Mouse (Mus musculus): ENCODE results near the gene Nxpe3.
"Not testable (repeated sequence)": the region's sequence is repeated elsewhere in the genome, so short reads cannot be mapped to it uniquely, and the experiment has no call there.

Nxpe3 gene

DNA sequence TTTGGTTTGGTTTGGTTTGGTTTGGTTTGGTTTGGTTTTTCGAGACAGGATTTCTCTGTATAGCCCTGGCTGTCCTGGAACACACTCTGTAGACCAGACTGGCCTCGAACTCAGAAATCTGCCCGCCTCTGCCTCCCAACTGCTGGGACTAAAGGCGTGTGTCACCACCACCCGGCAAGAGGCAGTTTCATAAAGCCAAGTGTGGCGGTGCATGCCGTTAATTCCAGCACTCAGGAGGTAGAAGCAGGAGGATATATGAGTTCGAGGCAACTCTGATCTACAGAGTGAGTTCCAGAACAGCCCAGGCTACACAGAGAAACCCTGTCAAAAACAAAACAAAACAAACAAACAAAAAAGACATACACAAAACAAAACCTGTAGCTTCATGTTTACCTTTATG lies 57.4 kb downstream of the Nxpe3 start:
- not testable (repeated sequence) for DNase-seq (ENCODE audit: low read depth)

DNA sequence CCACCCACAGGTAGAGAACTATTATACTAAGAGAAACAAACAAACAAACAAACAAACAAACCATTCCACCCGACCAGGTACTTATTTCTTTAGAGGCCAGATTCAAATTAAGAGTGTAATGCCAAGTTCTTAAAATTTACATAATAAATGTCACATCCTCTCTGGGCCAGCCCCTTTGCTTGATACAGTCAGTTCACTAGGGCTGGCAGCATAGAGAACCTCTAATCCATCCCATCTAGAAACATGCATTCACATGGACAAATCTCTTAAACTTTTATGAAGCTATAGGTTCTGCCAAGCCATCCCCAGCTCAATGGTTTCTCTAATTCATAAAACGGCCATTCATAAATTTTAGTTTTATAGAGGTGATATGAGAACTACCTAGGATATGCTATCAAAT lies 57.9 kb downstream of the Nxpe3 start:
- no peak for DNase-seq (ENCODE audit: low read depth)

DNA sequence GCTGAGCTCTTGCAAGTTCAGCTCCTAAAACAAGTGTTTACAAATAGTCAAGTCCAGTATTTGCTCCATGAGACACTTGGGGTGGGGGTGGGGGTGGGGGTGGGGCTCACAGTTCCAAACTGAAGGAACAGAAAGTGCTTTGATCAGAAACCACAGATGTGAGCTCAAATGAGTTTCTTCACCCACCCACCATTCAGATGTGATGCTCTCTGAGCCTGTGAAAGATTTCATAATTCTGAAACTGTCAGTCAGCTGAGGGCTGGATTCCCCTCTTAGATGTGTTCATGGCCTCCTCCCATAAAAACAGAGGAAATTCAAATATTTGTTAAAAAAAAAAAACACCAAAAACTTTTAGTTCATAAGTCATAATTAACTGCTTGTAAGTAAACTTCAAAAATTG lies 59.3 kb downstream of the Nxpe3 start:
- no peak for DNase-seq (ENCODE audit: low read depth)

DNA sequence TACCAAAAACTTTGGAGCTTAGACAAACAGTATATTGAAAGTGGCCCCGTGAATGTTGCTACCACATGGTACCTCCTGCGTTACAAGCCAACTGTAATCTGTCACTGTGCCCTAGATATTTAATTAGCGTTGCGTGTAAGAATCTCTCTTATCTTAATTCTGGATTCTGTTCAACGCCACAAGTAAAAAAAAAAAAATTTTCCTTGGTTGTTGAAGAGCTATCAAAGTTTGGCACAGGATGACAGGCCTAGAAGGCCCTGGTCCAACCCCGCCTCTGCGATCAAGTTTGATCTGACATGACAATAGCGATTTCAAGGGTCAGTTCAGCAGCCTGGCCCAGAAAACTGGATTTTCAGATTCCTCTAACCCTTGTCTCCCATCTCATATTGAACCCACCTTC lies 62.5 kb downstream of the Nxpe3 start:
- no peak for DNase-seq (ENCODE audit: low read depth)

DNA sequence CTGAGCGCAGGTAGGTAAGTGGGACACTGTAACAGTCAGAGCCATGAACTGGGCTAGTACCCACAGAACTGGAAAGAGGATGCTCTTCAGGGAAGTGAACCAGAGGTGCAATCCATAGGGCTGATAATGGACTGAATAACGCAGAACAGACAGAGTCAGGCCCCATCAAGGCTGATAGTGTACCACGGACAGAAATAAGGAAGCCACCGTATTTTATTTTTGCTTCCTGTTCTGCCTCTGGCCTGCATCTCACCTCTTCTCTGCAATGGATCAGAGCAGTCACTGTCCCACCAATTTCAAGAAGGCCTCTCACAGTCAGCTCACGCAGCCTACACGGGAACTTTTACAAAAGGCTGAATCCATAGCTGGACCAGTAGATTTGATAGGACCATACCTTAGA lies 63.0 kb downstream of the Nxpe3 start:
- no peak for DNase-seq (ENCODE audit: low read depth)

DNA sequence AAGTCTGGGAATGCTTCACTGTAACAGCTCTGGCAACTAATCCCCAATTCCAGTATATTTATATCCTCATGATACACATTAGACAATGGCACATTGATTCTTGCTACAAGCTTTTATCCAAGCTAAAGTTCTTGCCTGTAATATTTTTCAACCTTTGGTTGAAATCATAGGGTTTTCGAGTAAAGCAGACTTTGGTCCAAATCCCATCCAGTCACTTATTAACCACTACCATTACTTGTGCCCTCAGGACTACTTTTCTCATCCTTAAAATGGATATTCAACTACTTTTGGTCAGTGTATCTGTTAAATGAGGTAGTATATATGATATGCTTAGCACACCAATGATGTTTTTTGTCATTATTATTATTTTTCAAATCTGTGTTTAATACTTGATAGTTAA lies 63.6 kb downstream of the Nxpe3 start:
- DNase-seq (ENCODE audit: low read depth), result no peak

DNA sequence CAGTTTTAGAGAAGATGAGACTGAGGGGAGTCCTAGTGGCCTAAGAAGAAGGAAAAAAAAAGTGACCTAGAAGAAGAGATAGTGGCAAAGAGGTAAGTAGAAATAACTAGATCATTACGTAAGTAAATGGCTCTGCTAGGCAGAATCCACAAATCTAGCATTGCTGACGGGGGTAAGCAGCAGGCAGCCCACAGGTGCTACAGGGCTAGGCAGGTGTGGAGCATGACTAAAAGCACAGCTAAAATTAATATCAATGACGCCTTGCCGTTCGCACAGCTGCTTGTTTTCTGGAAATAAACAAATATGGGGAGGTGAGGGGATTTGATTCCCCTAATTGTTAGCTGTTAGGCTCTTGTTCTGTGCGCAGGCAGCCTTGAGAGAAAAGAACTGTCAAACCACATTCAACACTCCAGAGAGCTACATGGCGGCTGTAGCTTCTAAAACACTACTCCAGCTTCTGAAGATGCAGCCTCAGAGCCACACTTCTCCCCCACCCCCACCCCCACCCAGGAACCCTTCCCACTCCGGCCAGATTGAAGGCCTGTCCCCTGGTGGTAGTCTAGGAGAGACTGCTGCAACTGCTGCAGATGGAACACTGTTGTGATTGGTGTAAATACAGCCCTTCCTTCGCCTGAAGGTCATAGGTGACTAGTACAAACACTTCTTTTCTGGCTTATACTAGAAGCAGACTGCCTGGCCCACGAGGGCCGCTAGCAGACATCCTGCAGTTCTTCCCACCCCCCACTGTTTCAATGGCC lies 71.5 kb downstream of the Nxpe3 start:
- DNase-seq (ENCODE audit: low read depth), result no peak

DNA sequence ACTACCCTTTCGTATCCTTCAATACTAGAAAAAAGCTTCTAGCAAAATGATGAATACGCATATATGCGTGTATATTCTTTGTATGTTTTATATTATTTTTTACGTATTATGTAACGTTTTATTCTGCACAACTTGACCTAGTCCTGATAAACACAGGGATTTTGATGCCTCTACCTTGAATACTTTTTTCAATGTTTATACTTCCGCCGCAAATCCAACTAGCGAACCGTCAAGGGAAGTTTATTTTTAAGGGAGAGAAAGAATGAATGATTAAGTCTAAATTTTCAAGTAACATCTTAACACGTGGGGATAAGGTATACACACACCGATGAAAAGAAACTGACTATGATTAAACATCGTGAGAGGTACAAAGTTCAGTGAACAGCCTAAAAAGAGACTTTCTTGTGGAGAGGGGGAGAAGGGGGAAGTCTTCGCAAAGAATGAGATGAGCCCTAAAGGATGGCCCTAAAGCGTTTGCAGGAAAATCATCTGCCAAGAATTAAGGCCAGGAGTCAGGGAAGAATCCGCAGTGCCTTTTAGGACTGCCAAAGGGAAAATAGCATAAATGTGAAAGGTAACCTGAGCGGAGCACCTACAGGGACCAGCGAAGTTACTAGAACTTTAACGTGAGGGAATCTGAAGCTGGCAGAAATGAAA lies 72.2 kb downstream of the Nxpe3 start:
- DNase-seq (ENCODE audit: low read depth), result no peak

DNA sequence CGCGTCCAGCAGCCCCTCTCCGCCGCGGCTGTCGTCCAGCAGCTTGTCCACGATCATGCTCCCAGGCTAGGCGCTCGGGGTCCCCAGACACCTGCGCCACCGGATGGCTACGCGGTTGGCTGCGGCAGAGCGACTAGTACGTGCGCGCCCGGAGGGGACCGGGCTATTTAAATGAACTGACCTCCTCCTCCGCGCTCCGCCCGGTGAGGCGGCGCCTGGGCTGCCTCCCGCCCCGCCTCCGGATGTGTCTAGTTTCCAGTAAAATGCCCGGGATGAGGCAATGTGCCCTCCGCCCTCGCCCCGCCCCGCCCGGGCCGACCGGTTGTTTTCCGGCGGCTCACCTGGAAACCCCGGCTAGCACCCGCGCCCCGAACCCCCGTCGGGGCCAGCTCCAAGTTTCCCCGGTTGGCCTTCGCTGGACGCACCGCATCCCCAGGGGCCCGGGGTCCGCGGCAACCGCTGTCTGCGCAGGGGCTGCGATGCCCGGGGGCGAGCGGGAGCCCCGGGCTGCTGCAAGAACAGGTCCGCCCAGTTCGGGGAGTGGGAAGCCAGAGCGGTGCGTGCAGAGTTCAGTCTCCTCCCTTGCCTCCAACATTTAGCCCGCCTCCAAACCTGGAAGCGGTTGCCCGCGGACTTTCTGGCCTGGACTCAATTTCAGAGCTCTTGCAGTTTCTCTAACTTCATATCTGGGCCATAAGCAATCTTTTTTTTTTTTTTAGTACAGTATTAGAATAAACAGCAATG lies 72.9 kb downstream of the Nxpe3 start:
- peak; percentile 96 for DNase-seq (ENCODE audit: low read depth)

DNA sequence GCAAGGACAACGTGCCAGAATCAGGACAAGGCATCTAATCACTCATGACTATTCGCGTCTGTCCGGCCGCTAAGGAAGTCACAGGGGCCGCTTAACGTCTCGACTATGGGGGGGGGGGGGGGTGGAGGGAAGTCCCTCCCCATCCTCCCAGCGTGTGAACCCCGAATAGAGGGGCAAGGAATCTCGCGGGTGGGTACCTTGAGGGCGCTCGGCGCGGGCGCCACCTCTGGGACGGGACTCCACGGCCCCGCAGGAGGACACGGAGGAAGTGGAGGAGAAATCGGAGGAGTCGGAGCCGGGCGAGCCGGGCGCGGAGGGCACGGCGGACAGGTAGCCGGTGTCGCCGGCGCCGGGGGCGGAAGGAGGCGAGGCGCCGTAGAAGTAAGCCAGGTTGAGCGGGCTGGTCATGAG lies 73.5 kb downstream of the Nxpe3 start:
- peak; percentile 78 for DNase-seq (ENCODE audit: low read depth)

DNA sequence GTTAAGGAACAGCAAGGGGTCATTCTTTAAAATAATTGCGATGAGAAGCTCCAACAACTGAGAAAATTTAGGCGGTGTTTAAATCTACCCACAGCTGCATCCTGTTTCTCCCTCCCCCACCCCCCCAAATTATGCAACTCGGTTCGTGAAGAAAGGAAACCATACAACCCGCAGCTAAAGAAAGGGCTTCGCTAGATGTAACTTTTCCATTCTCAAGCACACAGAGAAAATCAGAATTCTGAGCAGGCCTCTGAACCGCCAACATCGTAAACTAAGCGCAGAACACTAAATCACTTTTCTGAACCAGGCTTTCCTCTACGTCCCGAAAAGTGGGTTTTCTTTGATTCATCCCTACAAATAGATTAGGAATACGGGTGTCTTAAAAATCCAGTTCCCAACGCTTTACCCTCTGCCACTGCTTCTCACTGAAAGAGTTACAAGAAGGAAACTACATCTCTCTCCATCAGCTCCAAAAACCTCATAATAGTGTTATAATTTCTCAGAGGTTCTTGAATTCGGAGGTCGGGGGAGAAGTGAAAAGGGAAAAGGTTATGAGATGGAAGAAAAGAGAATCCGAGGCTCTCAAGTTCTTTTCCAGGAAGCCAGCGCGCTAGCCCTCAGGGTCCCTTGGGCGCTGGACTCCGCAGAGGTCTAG lies 74.0 kb downstream of the Nxpe3 start:
- peak; percentile 91 for DNase-seq (ENCODE audit: low read depth)

DNA sequence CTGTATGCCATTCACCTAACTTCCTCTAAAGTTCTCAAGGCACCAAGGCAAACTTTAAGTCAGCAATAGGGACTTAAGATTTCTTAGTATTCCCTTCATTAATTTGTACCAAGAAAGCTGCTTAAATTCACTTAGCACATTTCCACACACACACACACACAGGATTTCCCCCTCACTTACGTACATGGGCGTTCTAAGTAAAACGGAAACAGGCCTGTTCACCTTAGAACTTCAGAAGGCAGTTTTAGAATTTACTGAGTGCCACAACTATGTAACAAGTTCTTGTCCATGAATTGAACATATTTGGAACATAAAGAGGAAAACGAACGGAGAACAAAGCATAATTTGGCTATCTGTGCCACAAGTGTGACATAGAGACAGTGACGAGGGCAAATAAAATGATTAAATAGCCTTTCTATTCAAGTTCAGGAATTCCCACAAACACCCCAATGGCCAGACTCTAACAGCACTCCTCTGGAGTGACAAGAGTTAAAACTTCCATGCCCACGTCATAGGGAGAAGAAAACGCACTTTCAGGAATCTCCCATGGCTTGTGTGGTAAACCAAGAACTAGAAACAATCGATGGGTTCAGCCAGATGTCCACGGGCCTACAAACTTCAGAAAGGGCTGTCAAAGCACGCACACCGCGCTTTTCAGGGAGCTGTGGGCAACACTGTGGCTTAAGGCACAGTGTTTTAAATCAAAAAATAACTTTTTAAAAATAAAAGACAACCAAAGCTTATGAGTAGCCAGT lies 74.7 kb downstream of the Nxpe3 start:
- DNase-seq (ENCODE audit: low read depth), result peak; percentile 44

DNA sequence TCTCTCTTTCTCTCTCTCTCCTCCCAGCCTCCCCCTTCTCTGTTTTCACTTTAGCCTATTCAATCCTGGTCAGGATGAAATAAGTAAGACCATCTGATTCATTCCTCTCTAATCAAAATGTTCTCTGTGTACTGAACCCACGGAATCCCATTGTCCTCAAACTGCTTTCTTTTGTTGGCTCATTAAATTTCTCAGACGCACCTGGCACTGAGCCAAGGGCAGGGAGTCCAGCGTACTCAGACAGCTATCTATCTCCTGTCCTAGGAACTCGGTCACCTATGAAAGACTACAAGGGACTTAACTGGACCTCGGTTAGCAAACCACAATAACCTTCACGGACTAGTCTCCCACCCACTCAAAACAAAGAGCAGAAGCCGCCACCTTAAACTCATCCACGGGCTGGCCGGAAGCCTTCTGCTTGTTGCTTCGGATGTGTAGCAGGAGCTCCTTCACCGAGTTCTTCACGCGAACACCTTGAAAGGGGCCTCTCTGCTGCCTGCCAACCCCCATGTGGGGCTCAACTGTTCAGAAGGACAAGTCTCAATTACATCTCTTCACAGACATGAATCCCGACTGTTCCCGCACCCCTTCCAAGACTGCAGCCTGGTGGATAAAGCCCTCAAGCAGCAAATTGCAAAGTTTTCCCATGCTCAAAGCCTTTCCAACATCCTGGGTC lies 75.8 kb downstream of the Nxpe3 start:
- DNase-seq (ENCODE audit: low read depth), result no peak

DNA sequence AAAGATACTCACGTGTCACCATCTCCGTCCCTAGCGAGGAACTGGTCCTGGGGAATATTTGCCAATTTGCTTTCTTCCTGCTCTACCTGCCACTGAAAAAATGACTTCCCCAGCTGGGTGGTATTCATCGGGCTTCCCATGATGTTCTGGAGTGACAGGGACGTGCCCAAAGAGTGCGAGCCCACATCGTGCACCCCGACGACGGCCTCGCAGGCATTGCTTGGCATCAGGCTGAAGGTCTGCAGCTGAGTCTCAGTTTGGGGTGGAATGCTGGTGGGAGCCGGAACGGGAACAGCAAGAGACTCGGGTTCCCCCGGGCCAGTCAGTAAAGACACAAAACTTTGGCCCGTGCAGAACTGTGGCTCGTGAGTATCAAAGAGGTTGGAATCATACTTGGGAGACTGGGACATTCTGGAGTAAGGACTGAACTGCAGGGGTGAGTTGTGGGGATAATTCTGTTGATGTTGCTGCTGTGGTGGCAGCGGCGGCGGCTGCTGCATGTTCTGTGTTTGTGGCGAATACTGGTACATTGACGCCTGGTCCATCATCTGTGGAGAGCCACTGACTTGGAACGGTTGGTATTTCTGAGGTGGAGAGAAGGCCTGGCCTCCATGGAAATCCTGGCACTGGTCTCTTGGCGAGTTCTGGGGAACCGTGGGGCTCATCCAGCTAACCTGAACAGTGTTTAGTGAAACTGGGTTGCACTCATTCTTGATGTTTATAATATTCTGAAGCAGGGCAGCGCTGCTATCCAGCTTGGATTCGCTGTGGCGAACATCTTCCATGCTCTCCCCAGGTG lies 77.2 kb downstream of the Nxpe3 start:
- no peak for DNase-seq (ENCODE audit: low read depth)

DNA sequence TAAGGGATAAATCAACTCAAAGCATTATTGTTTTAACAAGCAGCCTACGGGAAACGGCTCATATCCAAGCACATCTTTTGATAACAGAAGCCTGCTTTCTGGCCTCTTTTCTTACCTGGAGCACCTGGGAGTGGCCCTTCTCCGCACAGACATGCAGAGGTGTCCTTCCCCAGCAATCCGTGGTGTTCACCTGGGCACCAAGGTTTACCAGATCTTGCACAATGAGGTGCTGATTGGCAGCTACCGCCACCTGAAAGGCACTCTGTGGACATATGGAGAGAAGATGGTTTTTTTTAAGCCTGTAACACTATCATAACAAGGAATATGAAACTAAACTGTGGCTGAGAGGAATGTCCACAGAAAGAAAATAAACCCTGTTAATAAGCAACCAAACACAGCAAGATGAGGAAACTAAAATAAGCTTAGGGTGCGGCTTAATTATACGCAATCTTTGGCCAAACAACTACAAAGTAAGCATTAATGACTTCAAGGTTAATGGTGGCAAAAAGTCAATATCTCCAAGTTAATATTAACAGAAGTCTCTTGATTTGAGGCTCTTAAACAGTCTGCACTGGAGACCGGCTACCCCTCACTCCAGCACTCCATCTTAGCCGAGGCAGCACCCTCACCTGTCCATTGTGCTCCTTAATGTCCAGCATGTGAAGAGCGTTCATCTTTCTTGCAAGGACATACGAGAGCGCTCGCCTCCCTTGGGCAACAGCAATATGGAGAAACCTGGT lies 78.7 kb downstream of the Nxpe3 start:
- DNase-seq (ENCODE audit: low read depth), result no peak

DNA sequence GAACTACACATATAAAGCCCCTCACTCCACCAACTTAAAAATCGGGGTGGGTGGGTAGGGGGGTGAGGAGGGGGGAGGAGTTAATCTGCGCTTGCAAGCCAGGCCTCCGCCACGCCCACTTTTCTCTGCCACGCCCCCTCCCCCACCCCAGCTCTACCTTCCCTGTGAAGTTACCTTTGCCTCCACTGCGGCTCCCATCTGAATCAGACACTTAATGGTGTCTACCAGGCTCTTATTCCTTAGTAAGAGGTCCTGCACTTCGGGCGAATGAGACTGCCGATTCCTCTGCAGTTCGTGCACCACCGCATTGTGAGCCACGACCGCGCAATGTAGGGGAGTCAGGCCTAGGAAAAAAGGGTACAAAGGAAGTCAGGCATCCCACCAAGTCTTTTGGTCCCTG lies 79.6 kb downstream of the Nxpe3 start:
- no peak for DNase-seq (ENCODE audit: low read depth)

DNA sequence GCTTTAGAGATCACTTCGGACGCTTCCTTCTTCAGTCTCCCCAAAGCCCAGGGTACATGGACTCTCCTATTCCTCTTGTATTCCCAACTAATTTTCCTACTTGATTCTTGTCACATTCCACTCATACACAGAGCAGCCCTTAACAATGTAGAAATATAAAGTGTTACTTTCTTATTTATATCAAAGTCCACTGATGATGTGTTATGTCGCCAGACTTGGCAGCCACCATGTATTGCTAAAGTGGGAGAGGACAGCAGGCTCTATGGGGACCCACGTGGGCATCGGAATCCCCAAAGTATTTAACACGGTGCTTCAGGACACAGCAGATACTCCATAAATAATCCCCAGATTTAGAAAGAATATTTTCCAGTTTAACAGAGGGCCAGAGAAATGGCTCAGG lies 80.4 kb downstream of the Nxpe3 start:
- DNase-seq (ENCODE audit: low read depth), result no peak

DNA sequence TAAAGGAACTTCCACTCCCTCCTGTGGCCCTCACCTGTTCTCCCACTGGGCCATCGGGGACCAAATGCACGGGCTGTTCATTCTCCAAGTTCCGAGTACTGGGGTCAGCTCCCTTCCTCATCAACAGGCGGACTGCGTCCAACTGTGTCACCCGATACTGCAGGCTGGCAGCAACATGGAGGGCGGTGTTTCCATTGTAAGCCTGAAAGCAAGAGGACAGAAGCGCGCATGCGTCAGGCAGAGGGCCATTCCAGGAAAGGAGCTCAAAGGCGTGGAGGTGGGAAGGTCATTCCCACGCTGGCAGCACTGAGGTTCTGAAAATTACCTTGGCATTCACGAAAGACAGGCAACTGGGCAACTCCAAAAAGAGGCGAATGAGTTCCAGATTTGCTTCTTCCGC lies 81.2 kb downstream of the Nxpe3 start:
- DNase-seq (ENCODE audit: low read depth), result no peak

DNA sequence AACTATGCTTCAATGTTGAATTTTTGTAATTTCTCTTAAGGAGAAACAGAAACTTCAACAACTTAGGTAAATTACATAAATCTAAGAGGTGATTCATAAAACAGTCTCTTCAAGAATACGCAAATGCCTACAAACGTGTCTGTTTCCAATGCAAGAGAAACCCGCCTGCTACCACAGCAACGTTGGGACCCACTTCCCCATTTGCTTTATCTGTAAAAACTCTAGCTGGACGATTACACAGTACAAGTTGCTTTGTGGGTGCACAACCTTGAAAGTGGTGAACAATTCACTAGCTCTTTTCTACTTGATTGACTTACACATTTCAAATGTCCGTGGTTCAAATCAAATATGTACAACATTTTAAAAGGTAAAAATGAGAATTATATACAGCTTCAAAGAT lies 83.3 kb downstream of the Nxpe3 start:
- peak; percentile 77 for DNase-seq (ENCODE audit: low read depth)

All from 416B (cell line).